Mouse (Mus musculus): ENCODE measurements around the gene Trim7.

Gene Trim7

GRCm38 (mm10) chr11:48852624-48853473, 26.9 kb downstream of the Trim7 start:
- 12% methylated on average over 23 of the region's 23 CpGs for WGBS

GRCm38 (mm10) chr11:48853474-48854180, 27.7 kb downstream of the Trim7 start:
- WGBS: 4% methylated on average over 31 of the region's 31 CpGs

- under 1% methylated on average over 6 of the region's 6 CpGs for WGBS
Measured at GRCm38 (mm10) chr11:48859014-48859413, 33.1 kb downstream of the Trim7 start.

- WGBS: 94% methylated on average over 1 of the region's 1 CpGs
Measured at GRCm38 (mm10) chr11:48862784-48863319, 36.9 kb downstream of the Trim7 start.

- 82% methylated on average over 3 of the region's 3 CpGs for WGBS
Measured at GRCm38 (mm10) chr11:48863808-48864207, 37.9 kb downstream of the Trim7 start.

- WGBS: 98% methylated on average over 9 of the region's 9 CpGs
Measured at GRCm38 (mm10) chr11:48866481-48866880, 40.5 kb downstream of the Trim7 start.

- WGBS: 68% methylated on average over 7 of the region's 7 CpGs
Measured at GRCm38 (mm10) chr11:48869380-48870110, 43.6 kb downstream of the Trim7 start.

- 22% methylated on average over 7 of the region's 7 CpGs for WGBS
Measured at GRCm38 (mm10) chr11:48870781-48871180, 44.8 kb downstream of the Trim7 start.

- 1% methylated on average over 19 of the region's 19 CpGs for WGBS
Measured at GRCm38 (mm10) chr11:48871201-48871772, 45.3 kb downstream of the Trim7 start, which contains the start of gene Irgm1. Gene Irgm1 (minus strand): TSS chr11:48871683.

GRCm38 (mm10) chr11:48871817-48872541, 46.0 kb downstream of the Trim7 start:
- WGBS: 15% methylated on average over 17 of the region's 17 CpGs

- WGBS: 84% methylated on average over 7 of the region's 7 CpGs
Measured at GRCm38 (mm10) chr11:48872695-48873300, 46.9 kb downstream of the Trim7 start.

GRCm38 (mm10) chr11:48873591-48874290, 47.8 kb downstream of the Trim7 start:
- WGBS: 77% methylated on average over 10 of the region's 10 CpGs

- WGBS: under 1% methylated on average over 4 of the region's 4 CpGs
Measured at GRCm38 (mm10) chr11:48874465-48874864, 48.5 kb downstream of the Trim7 start.

- 82% methylated on average over 1 of the region's 1 CpGs for WGBS
Measured at GRCm38 (mm10) chr11:48875343-48875837, 49.5 kb downstream of the Trim7 start.

- 83% methylated on average over 1 of the region's 1 CpGs for WGBS
Measured at GRCm38 (mm10) chr11:48876680-48877079, 50.7 kb downstream of the Trim7 start.

- 59% methylated on average over 2 of the region's 2 CpGs for WGBS
Measured at GRCm38 (mm10) chr11:48898812-48899431, 73.0 kb downstream of the Trim7 start.

- 81% methylated on average over 6 of the region's 6 CpGs for WGBS
Measured at GRCm38 (mm10) chr11:48900654-48901566, 75.0 kb downstream of the Trim7 start.

GRCm38 (mm10) chr11:48901567-48901930, 75.6 kb downstream of the Trim7 start:
- WGBS: 91% methylated on average over 1 of the region's 1 CpGs
